Mouse (Mus musculus) liver, embryonic 16.5 days (tissue): ENCODE results near the gene Lcmt1. TPM values are rescaled to one million over a fixed set of nuclear protein-coding genes. Genes with fewer than 3 reads are reported as not detected.

ENCODE experiments used
- ATAC-seq: fragments of 200-750 bp; cut with Nextera tagmentation; 2 replicates; pipeline ENCODE4 v1.8.0; 2017; ENCODE audit warnings: low read depth, mild to moderate bottlenecking, moderate number of reproducible peaks, moderate library complexity
- H3K27ac ChIP-seq: fragments of 300-500 bp; sonication (generic); 2 replicates; pipeline ENCODE4 v1.5.1; 2014; ENCODE audit warnings: mild to moderate bottlenecking, low read length
- H3K27me3 ChIP-seq: fragments of 300-500 bp; sonication (generic); 2 replicates; pipeline ENCODE4 v1.6.1; 2014; ENCODE audit warnings: low read depth, low read length, mixed read lengths; ENCODE audit not compliant: control insufficient read depth, insufficient read depth
- H3K36me3 ChIP-seq: fragments of 300-500 bp; sonication (generic); 2 replicates; pipeline ENCODE4 v1.6.1; 2014; ENCODE audit warnings: mild to moderate bottlenecking; ENCODE audit not compliant: control insufficient read depth, insufficient read depth
- H3K4me1 ChIP-seq: fragments of 300-500 bp; sonication (generic); 2 replicates; pipeline ENCODE4 v1.6.1; 2014; ENCODE audit warnings: low read depth, low read length, mixed read lengths; ENCODE audit not compliant: control insufficient read depth
- H3K4me2 ChIP-seq: fragments of 300-500 bp; sonication (generic); 2 replicates; pipeline ENCODE4 v1.6.1; 2014; ENCODE audit warnings: low read depth, low read length, mixed read lengths
- H3K4me3 ChIP-seq: fragments of 300-500 bp; sonication (generic); 2 replicates; pipeline ENCODE4 v1.5.1; 2014; ENCODE audit warnings: low read depth, mild to moderate bottlenecking, low read length
- H3K9ac ChIP-seq: fragments of 300-500 bp; sonication (generic); 2 replicates; pipeline ENCODE4 v1.6.1; 2014; ENCODE audit warnings: low read depth, low read length
- H3K9me3 ChIP-seq: fragments of 300-500 bp; sonication (generic); replicated peaks from 2 replicates; pipeline ENCODE4 v1.6.1; 2016; ENCODE audit warnings: low read length; ENCODE audit not compliant: control insufficient read depth
- WGBS: fragments of 180-500 bp; shearing (Covaris S2); extraction: QIAGEN DNeasy Blood & Tissue Kit; methylation state at CpG from one replicate; pipeline ENCODE4 v1.1.7; 2014; ENCODE audit not compliant: insufficient replicate concordance; 5-methylcytosine and 5-hydroxymethylcytosine counted together
- polyA plus RNA-seq: library from polyadenylated mRNA; unstranded; fragments of >200 nt; fragmentation: Nextera tagmentation; extraction: Ambion mirVana; gene quantifications from 2 replicates; pipeline ENCODE4 v1.2.1, GENCODE M21; 2015

Lcmt1 gene
- polyA plus RNA-seq, 1 experiment from 2014 or later, result 18.4 TPM

- H3K27ac ChIP-seq, result peak overlapping the region; percentile 67
- H3K36me3 ChIP-seq, result peaks cover 5% of the 10 kb centered on the region; the same call in 1 of the 2 replicates
- H3K9me3 ChIP-seq, result no peaks in the 10 kb centered on the region
- no peaks in the 10 kb centered on the region for H3K27me3 ChIP-seq
- H3K4me3 ChIP-seq, result peak overlapping the region; percentile 29
- ATAC-seq, result no peak
- 49% methylated on average over 5 of the region's 5 CpGs for WGBS
- H3K4me2 ChIP-seq, result peak overlapping the region; percentile 59
- H3K9ac ChIP-seq, result peak overlapping the region; percentile 32; the same call in 1 of the 2 replicates
- H3K4me1 ChIP-seq, result peaks cover 56% of the 10 kb centered on the region
Measured at GRCm38 (mm10) chr7:123354392-123354791, 15.2 kb upstream of the Lcmt1 start.

GRCm38 (mm10) chr7:123354851-123355250 is 14.7 kb upstream of the Lcmt1 start:
- H3K4me3 ChIP-seq, result no peak overlapping the region
- H3K4me1 ChIP-seq, result peaks cover 56% of the 10 kb centered on the region
- no peaks in the 10 kb centered on the region for H3K27me3 ChIP-seq
- 63% methylated on average over 2 of the region's 2 CpGs for whole genome bisulfite sequencing
- H3K9ac ChIP-seq, result no peak overlapping the region
- no peak overlapping the region for H3K4me2 ChIP-seq
- ATAC-seq, result no peak
- H3K9me3 ChIP-seq, result no peaks in the 10 kb centered on the region
- H3K27ac ChIP-seq, result 0 out of 2 replicates have a peak overlapping the region, but pooled peaks have one; percentile 13
- peaks cover 5% of the 10 kb centered on the region; the same call in 1 of the 2 replicates for H3K36me3 ChIP-seq

- Histone ChIP-seq H3K4me1 (peaks cover 55% of the 10 kb centered on the region), H3K27ac (peak overlapping the region; percentile 45; the same call in 1 of the 2 replicates), H3K27me3 (no peaks in the 10 kb centered on the region), H3K9ac (no peak overlapping the region), H3K4me2 (no peak overlapping the region), H3K4me3 (no peak overlapping the region), H3K36me3 (peaks cover 5% of the 10 kb centered on the region; the same call in 1 of the 2 replicates), H3K9me3 (no peaks in the 10 kb centered on the region)
- 74% methylated on average over 3 of the region's 3 CpGs for WGBS
- ATAC-seq, result no peak
Measured at GRCm38 (mm10) chr7:123356158-123356557, 13.4 kb upstream of the Lcmt1 start.

GRCm38 (mm10) chr7:123359101-123359500 is 10.5 kb upstream of the Lcmt1 start:
- WGBS, result 87% methylated on average over 7 of the region's 7 CpGs
- no peak overlapping the region for H3K27ac ChIP-seq

GRCm38 (mm10) chr7:123360185-123360584 is 9.4 kb upstream of the Lcmt1 start:
- WGBS, result 75% methylated on average over 5 of the region's 5 CpGs
- Histone ChIP-seq H3K27me3 (no peaks in the 10 kb centered on the region), H3K9me3 (no peaks in the 10 kb centered on the region), H3K9ac (no peak overlapping the region), H3K36me3 (peaks cover 5% of the 10 kb centered on the region; the same call in 1 of the 2 replicates), H3K27ac (no peak overlapping the region), H3K4me1 (peaks cover 28% of the 10 kb centered on the region), H3K4me3 (no peak overlapping the region), H3K4me2 (no peak overlapping the region)
- ATAC-seq, result no peak

More at GRCm38 (mm10) chr7:123359101-123359500, 10.5 kb upstream of the Lcmt1 start:
- no peak overlapping the region for H3K9ac ChIP-seq
- no peaks in the 10 kb centered on the region for H3K9me3 ChIP-seq
- peaks cover 37% of the 10 kb centered on the region for H3K4me1 ChIP-seq
- ATAC-seq, result no peak
- no peaks in the 10 kb centered on the region for H3K27me3 ChIP-seq
- H3K4me3 ChIP-seq, result no peak overlapping the region
- H3K36me3 ChIP-seq, result peaks cover 5% of the 10 kb centered on the region; the same call in 1 of the 2 replicates
- H3K4me2 ChIP-seq, result no peak overlapping the region

GRCm38 (mm10) chr7:123361229-123361980 is 8.2 kb upstream of the Lcmt1 start:
- Histone ChIP-seq H3K4me2 (no peak overlapping the region), H3K27me3 (no peaks in the 10 kb centered on the region), H3K27ac (no peak overlapping the region), H3K36me3 (peaks cover 5% of the 10 kb centered on the region; the same call in 1 of the 2 replicates), H3K4me1 (peaks cover 27% of the 10 kb centered on the region), H3K9ac (no peak overlapping the region), H3K4me3 (no peak overlapping the region), H3K9me3 (no peaks in the 10 kb centered on the region)
- 89% methylated on average over 7 of the region's 7 CpGs for WGBS
- ATAC-seq, result no peak

- 70% methylated on average over 3 of the region's 3 CpGs for WGBS
- Histone ChIP-seq H3K4me3 (no peak overlapping the region), H3K36me3 (no peaks in the 10 kb centered on the region), H3K9me3 (no peaks in the 10 kb centered on the region), H3K27ac (no peak overlapping the region), H3K27me3 (no peaks in the 10 kb centered on the region), H3K4me2 (no peak overlapping the region), H3K4me1 (peaks cover 32% of the 10 kb centered on the region), H3K9ac (no peak overlapping the region)
- ATAC-seq, result no peak
Measured at GRCm38 (mm10) chr7:123362806-123363205, 6.8 kb upstream of the Lcmt1 start.

- Histone ChIP-seq H3K4me2 (no peak overlapping the region), H3K27me3 (no peaks in the 10 kb centered on the region), H3K27ac (no peak overlapping the region), H3K9me3 (no peaks in the 10 kb centered on the region), H3K4me3 (no peak overlapping the region), H3K9ac (no peak overlapping the region), H3K36me3 (no peaks in the 10 kb centered on the region), H3K4me1 (peaks cover 42% of the 10 kb centered on the region)
- WGBS, result 88% methylated on average over 8 of the region's 8 CpGs
- no peak for ATAC-seq
Measured at GRCm38 (mm10) chr7:123363971-123364370, 5.6 kb upstream of the Lcmt1 start.
